Mouse (Mus musculus) MEL (cell line): ENCODE measurements around the gene Asb16. TPM values are rescaled to one million over a fixed set of nuclear protein-coding genes. Genes with fewer than 3 reads are reported as not detected.

Source experiments
- DNase-seq: peaks from one replicate; pipeline ENCODE4 v3.0.0; 2011; ENCODE audit warnings: low read depth, low spot score
- H3K27ac ChIP-seq: 2 replicates; pipeline ENCODE4 v1.5.1; 2012; ENCODE audit warnings: low read depth, mild to moderate bottlenecking, control low read depth, low read length, moderate library complexity; ENCODE audit not compliant: control insufficient read depth
- H3K27me3 ChIP-seq, 2 experiments: fragments of 150-350 bp in 1 of 2; sonication (generic) in 1 of 2; 2 replicates each; pipeline ENCODE4 v1.6.1; 2012; ENCODE audit warnings: low read length in 2 of 2, mild to moderate bottlenecking in 2 of 2, improper control_type of control experiment in 1 of 2, moderate library complexity in 1 of 2; ENCODE audit not compliant: insufficient read depth in 2 of 2, control insufficient read depth in 1 of 2
- H3K36me3 ChIP-seq, 2 experiments: 2 replicates each; pipeline ENCODE4 v1.6.1; 2012 to 2014; ENCODE audit warnings: low read length in 2 of 2, improper control_type of control experiment in 1 of 2, inconsistent platforms in 1 of 2, mild to moderate bottlenecking in 1 of 2; ENCODE audit not compliant: insufficient read depth in 2 of 2, control insufficient read depth in 1 of 2
- H3K4me1 ChIP-seq, 2 experiments: fragments of 150-350 bp in 1 of 2; sonication (generic) in 1 of 2; 2 replicates each; pipeline ENCODE4 v1.6.1; 2012; ENCODE audit warnings: low read length in 2 of 2, improper control_type of control experiment in 1 of 2, mild to moderate bottlenecking in 1 of 2; ENCODE audit not compliant: insufficient read depth in 2 of 2, control insufficient read depth in 1 of 2
- H3K4me3 ChIP-seq, 2 experiments: fragments of 150-350 bp in 1 of 2; sonication (generic) in 1 of 2; 2 replicates each; pipeline ENCODE4 v1.5.1; 2012; ENCODE audit warnings: low read depth in 2 of 2, low read length in 2 of 2, mild to moderate bottlenecking in 2 of 2, moderate library complexity in 2 of 2, control low read depth in 1 of 2, improper control_type of control experiment in 1 of 2; ENCODE audit not compliant: control insufficient read depth in 1 of 2, insufficient read depth in 1 of 2
- H3K79me2 ChIP-seq: 2 replicates; pipeline ENCODE4 v1.6.1; 2012; ENCODE audit warnings: mild to moderate bottlenecking, low read length, moderate library complexity; ENCODE audit not compliant: control insufficient read depth, poor library complexity, insufficient read depth
- H3K9ac ChIP-seq: 2 replicates; pipeline ENCODE4 v1.6.1; 2012; ENCODE audit warnings: low read depth, mild to moderate bottlenecking, control low read depth, low read length, moderate library complexity; ENCODE audit not compliant: control insufficient read depth, poor library complexity, severe bottlenecking
- H3K9me3 ChIP-seq: fragments of 150-350 bp; sonication (generic); replicated peaks from 2 replicates; pipeline ENCODE4 v1.6.1; 2012; ENCODE audit warnings: mild to moderate bottlenecking, low read length, improper control_type of control experiment, moderate library complexity; ENCODE audit not compliant: insufficient read depth
- BHLHE40 ChIP-seq: IDR thresholded peaks from 2 replicates; pipeline ENCODE4 v1.6.1; 2012; ENCODE audit warnings: low read depth, mild to moderate bottlenecking, inconsistent platforms, low read length, improper control_type of control experiment, borderline replicate concordance
- CTCF ChIP-seq, 3 experiments: IDR thresholded peaks in 2 of 3; conservative IDR thresholded peaks in 1 of 3; 2 replicates each; pipeline ENCODE4 v1.5.1; 2011 to 2012; ENCODE audit warnings: low read length in 3 of 3, low read depth in 2 of 3, mild to moderate bottlenecking in 2 of 3, improper control_type of control experiment in 1 of 3, inconsistent platforms in 1 of 3, mixed read lengths in 1 of 3, moderate library complexity in 1 of 3; ENCODE audit not compliant: control insufficient read depth in 1 of 3, insufficient read depth in 1 of 3, poor library complexity in 1 of 3, severe bottlenecking in 1 of 3
- E2F4 ChIP-seq: IDR thresholded peaks from 2 replicates; pipeline ENCODE4 v1.6.1; 2011; ENCODE audit warnings: low read depth, low read length, improper control_type of control experiment, borderline replicate concordance
- ETS1 ChIP-seq: IDR thresholded peaks from 2 replicates; pipeline ENCODE4 v1.6.1; 2012; ENCODE audit warnings: low read depth, mild to moderate bottlenecking, inconsistent platforms, low read length, improper control_type of control experiment, moderate library complexity
- GATA1 ChIP-seq: IDR thresholded peaks from 2 replicates; pipeline ENCODE4 v1.6.1; 2011; ENCODE audit warnings: low read depth, low read length, improper control_type of control experiment
- MAZ ChIP-seq: IDR thresholded peaks from 2 replicates; pipeline ENCODE4 v1.6.1; 2012; ENCODE audit warnings: low read depth, mild to moderate bottlenecking, inconsistent platforms, low read length, improper control_type of control experiment
- MEF2A ChIP-seq: IDR thresholded peaks from 2 replicates; pipeline ENCODE4 v1.6.1; 2014; ENCODE audit warnings: low read depth, mild to moderate bottlenecking, inconsistent platforms, low read length, improper control_type of control experiment; ENCODE audit not compliant: poor library complexity, insufficient replicate concordance, severe bottlenecking; ENCODE audit errors: extremely low read depth
- NELFE ChIP-seq: IDR thresholded peaks from 2 replicates; pipeline ENCODE4 v1.6.1; 2011; ENCODE audit warnings: low read depth, low read length, improper control_type of control experiment
- NRF1 ChIP-seq: IDR thresholded peaks from 2 replicates; pipeline ENCODE4 v1.6.1; 2014; ENCODE audit warnings: low read depth, mild to moderate bottlenecking, inconsistent platforms, low read length, improper control_type of control experiment, moderate library complexity; ENCODE audit not compliant: poor library complexity, insufficient read depth, severe bottlenecking
- POLR2AphosphoS2 ChIP-seq: IDR thresholded peaks from 2 replicates; pipeline ENCODE4 v1.6.1; 2011; ENCODE audit warnings: low read length, improper control_type of control experiment
- RCOR1 ChIP-seq: IDR thresholded peaks from 2 replicates; pipeline ENCODE4 v1.6.1; 2012; ENCODE audit warnings: low read depth, mild to moderate bottlenecking, inconsistent platforms, low read length, improper control_type of control experiment
- SIN3A ChIP-seq: IDR thresholded peaks from 2 replicates; pipeline ENCODE4 v1.6.1; 2012; ENCODE audit warnings: low read length, improper control_type of control experiment, inconsistent platforms
- TAL1 ChIP-seq: IDR thresholded peaks from 2 replicates; pipeline ENCODE4 v1.6.1; 2012; ENCODE audit warnings: mild to moderate bottlenecking, inconsistent platforms, low read length, moderate library complexity, mixed read lengths
- TCF12 ChIP-seq: IDR thresholded peaks from 2 replicates; pipeline ENCODE4 v1.6.1; 2014; ENCODE audit warnings: low read depth, mild to moderate bottlenecking, inconsistent platforms, low read length, improper control_type of control experiment, moderate library complexity
- USF1 ChIP-seq: IDR thresholded peaks from 2 replicates; pipeline ENCODE4 v1.6.1; 2014; ENCODE audit warnings: low read depth, mild to moderate bottlenecking, inconsistent platforms, low read length, improper control_type of control experiment, moderate library complexity
- ZKSCAN1 ChIP-seq: IDR thresholded peaks from 2 replicates; pipeline ENCODE4 v1.6.1; 2012; ENCODE audit warnings: low read depth, mild to moderate bottlenecking, inconsistent platforms, low read length, improper control_type of control experiment, moderate library complexity
- ZMIZ1 ChIP-seq: IDR thresholded peaks from 2 replicates; pipeline ENCODE4 v1.6.1; 2012; ENCODE audit warnings: low read depth, mild to moderate bottlenecking, inconsistent platforms, low read length, improper control_type of control experiment, moderate library complexity
- polyA plus RNA-seq, 2 experiments: library from polyadenylated mRNA; stranded (reverse) in 1 of 2; unstranded in 1 of 2; fragments of >175 nt in 1 of 2; fragments of >200 nt in 1 of 2; gene quantifications; 2 replicates each; pipeline versions ENCODE4 v1.2.1 to v1.2.4; 2012; ENCODE audit warnings: low replicate concordance in 2 of 2, low read depth in 1 of 2; ENCODE audit not compliant: insufficient read length in 2 of 2, insufficient read depth in 1 of 2, missing spikeins in 1 of 2
- total RNA-seq: library from RNA; depleted of rRNA; stranded (reverse); fragments of 300-350 nt; gene quantifications from 2 replicates; pipeline ENCODE4 v1.2.3, GENCODE M21; 2012

Asb16 gene
- total and polyA plus RNA-seq, 3 experiments, result 4.4 to 8.5 TPM; not detected in 1

DNA sequence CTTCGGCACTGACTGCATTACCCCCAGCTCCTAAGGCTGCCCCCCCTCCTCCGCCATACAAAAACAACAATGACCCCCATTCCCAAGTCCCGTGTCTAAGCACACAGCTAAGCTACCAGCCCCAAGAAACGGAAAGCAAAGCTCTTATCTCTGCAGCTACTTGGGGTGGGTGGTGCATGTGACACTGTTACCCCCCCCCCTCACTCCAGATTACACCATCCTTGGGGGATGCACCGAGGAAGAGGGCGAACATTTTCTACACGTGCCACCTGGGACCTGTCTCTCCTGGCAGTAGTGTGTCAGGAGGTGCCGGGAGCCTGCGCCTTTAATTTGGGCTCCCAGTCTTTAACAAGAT lies 40.4 kb upstream of the Asb16 start (continued):
- TF ChIP-seq SIN3A (peak; percentile 56), NELFE (no peak), CTCF (IDR thresholded peaks at IDR 0.05 in 2 of 3, conservative IDR thresholded peaks at IDR 0.05 in 1 of 3; ENCODE audit: control insufficient read depth in 1 of 3, insufficient read depth in 1 of 3, low read depth in 2 of 3, low read length in 3 of 3, poor library complexity in 1 of 3, severe bottlenecking in 1 of 3) (no peak), NRF1 (no peak), ZMIZ1 (no peak), GATA1 (peak; percentile 62; the same call in 1 of the 2 replicates), BHLHE40 (peak; percentile 85), TAL1 (no peak), ETS1 (peak; percentile 76), MEF2A (no peak), E2F4 (no peak), ZKSCAN1 (no peak)

DNA sequence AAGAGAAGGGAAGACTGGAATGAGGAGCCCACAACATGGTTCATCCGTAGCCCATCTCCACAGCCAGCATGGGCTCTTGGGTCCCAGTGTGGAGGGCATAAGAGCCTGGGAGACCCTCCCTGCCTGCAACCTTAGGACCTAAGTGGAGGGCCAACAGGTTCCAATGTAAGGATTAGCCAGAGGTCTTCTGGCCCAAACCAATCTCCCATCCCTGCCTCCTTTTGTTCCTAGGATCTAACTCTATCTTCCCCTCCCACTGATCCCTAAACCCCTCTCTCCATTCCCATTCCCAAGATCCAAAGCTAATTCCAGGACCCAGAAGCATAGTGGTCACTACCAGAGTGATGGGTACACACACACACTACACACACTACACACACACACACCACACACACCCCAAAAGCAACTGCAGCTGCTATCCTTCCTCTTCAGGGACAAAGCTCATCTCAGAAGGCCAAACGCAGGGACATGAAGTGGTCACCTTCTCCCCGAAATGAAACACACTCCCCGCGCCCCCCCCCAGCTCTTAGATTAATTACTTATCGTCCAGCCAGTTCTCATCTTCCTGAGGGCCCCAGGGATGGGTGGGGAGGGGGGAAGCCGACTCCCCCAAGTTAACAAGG lies 39.8 kb upstream of the Asb16 start:
- H3K4me1 ChIP-seq, result peaks cover 16 to 23% of the 10 kb centered on the region in 2 experiments
- TF ChIP-seq SIN3A, result no peak; the same call in 1 of the 2 replicates
- no peak for TF ChIP-seq POLR2AphosphoS2
- 0 out of 2 replicates have a peak, but pooled peaks have one; percentile 31 for TF ChIP-seq ETS1
- no peak for TF ChIP-seq TCF12
- 0 out of 2 replicates have a peak, but pooled peaks have one; percentile 17 for TF ChIP-seq RCOR1
- TF ChIP-seq ZKSCAN1, result no peak
- TF ChIP-seq USF1, result peak; percentile 37; the same call in 1 of the 2 replicates
- TF ChIP-seq MAZ, result peak; percentile 65; the same call in 1 of the 2 replicates
- no peak for TF ChIP-seq NRF1
- no peaks in the 10 kb centered on the region; the same call in 1 of the 2 replicates for H3K79me2 ChIP-seq
- peaks cover 0 to 5% of the 10 kb centered on the region in 2 experiments; a peak in 1 of 4 replicates for H3K36me3 ChIP-seq
- peaks cover 0 to 6% of the 10 kb centered on the region in 2 experiments; a peak in 1 of 4 replicates for H3K27me3 ChIP-seq
- H3K9ac ChIP-seq, result peak overlapping the region; percentile 74
- no peak for DNase-seq
- H3K4me3 ChIP-seq, result peak overlapping the region; percentile 63 to 92
- no peaks in the 10 kb centered on the region for H3K9me3 ChIP-seq
- H3K27ac ChIP-seq, result no peak overlapping the region
